Mouse (Mus musculus) liver, embryonic 11.5 days (tissue): ENCODE results near the gene Akap13. TPM values are rescaled to one million over a fixed set of nuclear protein-coding genes. Genes with fewer than 3 reads are reported as not detected.
"Not testable (repeated sequence)": the region's sequence is repeated elsewhere in the genome, so short reads cannot be mapped to it uniquely, and the experiment has no call there.

ENCODE experiments used
- ATAC-seq: fragments of 200-750 bp; cut with Nextera tagmentation; replicated peaks from 2 replicates; pipeline ENCODE4 v1.8.0; 2017; ENCODE audit warnings: moderate number of reproducible peaks, mild to moderate bottlenecking, moderate TSS enrichment, moderate library complexity; ENCODE audit not compliant: low FRiP score
- DNase-seq: peaks from one replicate; pipeline ENCODE4 v3.0.0-alpha.2; 2017; ENCODE audit warnings: low spot score
- H3K27ac ChIP-seq: fragments of 300-500 bp; sonication (generic); 2 replicates; pipeline ENCODE4 v1.5.1; 2014; ENCODE audit warnings: mild to moderate bottlenecking, low read depth, low read length, control low read depth
- H3K27me3 ChIP-seq: fragments of 300-500 bp; sonication (generic); replicated peaks from 2 replicates; pipeline ENCODE4 v1.6.1; 2014; ENCODE audit warnings: low read length, mixed read lengths; ENCODE audit not compliant: control insufficient read depth, insufficient read depth
- H3K36me3 ChIP-seq: fragments of 300-500 bp; sonication (generic); 2 replicates; pipeline ENCODE4 v1.6.1; 2014; ENCODE audit warnings: mild to moderate bottlenecking, low read length, moderate library complexity, mixed read lengths; ENCODE audit not compliant: control insufficient read depth, insufficient read depth
- H3K4me1 ChIP-seq: fragments of 300-500 bp; sonication (generic); replicated peaks from 2 replicates; pipeline ENCODE4 v1.6.1; 2014; ENCODE audit warnings: low read length, mixed read lengths; ENCODE audit not compliant: control insufficient read depth, insufficient read depth
- H3K4me2 ChIP-seq: fragments of 300-500 bp; sonication (generic); 2 replicates; pipeline ENCODE4 v1.6.1; 2014; ENCODE audit warnings: mild to moderate bottlenecking, control low read depth, moderate library complexity
- H3K4me3 ChIP-seq: fragments of 300-500 bp; sonication (generic); 2 replicates; pipeline ENCODE4 v1.5.1; 2014; ENCODE audit warnings: low read depth, low read length, control low read depth
- H3K9ac ChIP-seq: fragments of 300-500 bp; sonication (generic); 2 replicates; pipeline ENCODE4 v1.6.1; 2014; ENCODE audit warnings: low read depth, low read length, control low read depth
- H3K9me3 ChIP-seq: fragments of 300-500 bp; sonication (generic); 2 replicates; pipeline ENCODE4 v1.6.1; 2016; ENCODE audit warnings: low read length, inconsistent platforms, mixed read lengths; ENCODE audit not compliant: control insufficient read depth
- WGBS: fragments of 180-500 bp; shearing (Covaris S2); extraction: QIAGEN DNeasy Blood & Tissue Kit; methylation state at CpG from one replicate; pipeline ENCODE4 v1.1.7; 2014; 5-methylcytosine and 5-hydroxymethylcytosine counted together
- polyA plus RNA-seq: library from polyadenylated mRNA; unstranded; fragments of >200 nt; fragmentation: Nextera tagmentation; extraction: Ambion mirVana; gene quantifications from 2 replicates; pipeline ENCODE4 v1.2.1, GENCODE M21; 2014

Gene Akap13
- polyA plus RNA-seq, 1 experiment from 2014 or later: 30.7 TPM

GRCm38 (mm10) chr7:75726867-75727266 is 271.5 kb downstream of the Akap13 start:
- no peak overlapping the region for H3K9ac ChIP-seq
- peaks cover 44% of the 10 kb centered on the region for H3K36me3 ChIP-seq
- no peaks in the 10 kb centered on the region for H3K9me3 ChIP-seq
- H3K27ac ChIP-seq: no peak overlapping the region
- no peak for ATAC-seq
- DNase-seq: no peak
- H3K4me1 ChIP-seq: no peaks in the 10 kb centered on the region
- H3K4me2 ChIP-seq: no peak overlapping the region
- no peaks in the 10 kb centered on the region for H3K27me3 ChIP-seq
- H3K4me3 ChIP-seq: no peak overlapping the region
- WGBS: 95% methylated on average over 9 of the region's 9 CpGs

DNA sequence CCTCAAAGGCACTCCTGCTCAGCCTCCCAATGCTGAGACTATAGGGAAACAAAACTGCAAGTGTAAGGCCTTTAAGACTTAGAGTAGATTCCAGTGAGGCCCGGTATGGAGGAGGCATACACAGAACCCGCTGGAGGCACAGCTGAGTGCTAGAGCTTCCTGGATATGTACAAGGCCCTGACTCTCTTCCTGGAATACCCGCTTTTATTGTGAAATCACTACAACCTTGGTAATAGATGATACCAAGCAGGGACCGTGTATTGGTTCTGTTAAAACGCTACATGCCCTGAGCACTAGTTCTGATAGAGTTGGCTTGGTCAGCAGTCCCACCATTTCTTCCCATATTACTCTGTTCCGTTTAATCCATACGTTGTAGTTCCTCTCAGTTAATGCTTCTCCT is 274.3 kb downstream of the Akap13 start:
- Histone ChIP-seq H3K4me3 (no peak overlapping the region), H3K36me3 (peaks cover 34% of the 10 kb centered on the region), H3K9ac (no peak overlapping the region), H3K27ac (no peak overlapping the region), H3K27me3 (no peaks in the 10 kb centered on the region), H3K4me1 (no peaks in the 10 kb centered on the region), H3K4me2 (no peak overlapping the region), H3K9me3 (no peaks in the 10 kb centered on the region)
- ATAC-seq (no peak), DNase-seq (no peak)
- WGBS: 92% methylated on average over 7 of the region's 7 CpGs

- no peaks in the 10 kb centered on the region for H3K4me1 ChIP-seq
- no peaks in the 10 kb centered on the region for H3K9me3 ChIP-seq
- H3K36me3 ChIP-seq: peaks cover 34% of the 10 kb centered on the region
- H3K4me3 ChIP-seq: no peak overlapping the region
- H3K9ac ChIP-seq: no peak overlapping the region
- H3K27ac ChIP-seq: no peak overlapping the region
- DNase-seq (no peak), ATAC-seq (no peak)
- no peaks in the 10 kb centered on the region for H3K27me3 ChIP-seq
- 89% methylated on average over 12 of the region's 12 CpGs for WGBS
- no peak overlapping the region for H3K4me2 ChIP-seq
Measured at GRCm38 (mm10) chr7:75730216-75730615, 274.9 kb downstream of the Akap13 start.

DNA sequence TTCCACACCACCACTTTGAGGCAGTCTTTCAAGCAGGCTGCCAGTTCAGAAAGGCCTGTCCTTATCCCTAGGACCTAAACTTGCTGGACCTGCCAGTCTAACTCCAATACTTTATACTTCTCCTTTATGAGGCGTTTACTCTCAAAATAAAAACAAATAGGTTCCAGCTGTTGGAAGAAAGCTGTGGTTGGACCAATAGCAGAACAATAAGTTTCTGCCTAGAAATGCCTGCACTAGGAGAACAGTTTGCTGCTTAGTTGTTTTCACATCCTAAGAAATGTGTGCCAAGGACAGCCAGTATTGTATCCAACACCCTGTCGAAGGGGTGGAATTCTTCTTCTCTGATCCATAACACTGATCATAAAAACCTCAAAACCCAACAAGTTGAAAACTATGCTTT is 276.6 kb downstream of the Akap13 start:
- peaks cover 27% of the 10 kb centered on the region for H3K36me3 ChIP-seq
- H3K4me2 ChIP-seq: no peak overlapping the region
- no peaks in the 10 kb centered on the region for H3K9me3 ChIP-seq
- no peak overlapping the region for H3K27ac ChIP-seq
- ATAC-seq (no peak), DNase-seq (no peak)
- H3K4me1 ChIP-seq: no peaks in the 10 kb centered on the region
- H3K9ac ChIP-seq: no peak overlapping the region
- no peaks in the 10 kb centered on the region for H3K27me3 ChIP-seq
- no peak overlapping the region for H3K4me3 ChIP-seq
- WGBS: 85% methylated on average over 2 of the region's 2 CpGs

DNA sequence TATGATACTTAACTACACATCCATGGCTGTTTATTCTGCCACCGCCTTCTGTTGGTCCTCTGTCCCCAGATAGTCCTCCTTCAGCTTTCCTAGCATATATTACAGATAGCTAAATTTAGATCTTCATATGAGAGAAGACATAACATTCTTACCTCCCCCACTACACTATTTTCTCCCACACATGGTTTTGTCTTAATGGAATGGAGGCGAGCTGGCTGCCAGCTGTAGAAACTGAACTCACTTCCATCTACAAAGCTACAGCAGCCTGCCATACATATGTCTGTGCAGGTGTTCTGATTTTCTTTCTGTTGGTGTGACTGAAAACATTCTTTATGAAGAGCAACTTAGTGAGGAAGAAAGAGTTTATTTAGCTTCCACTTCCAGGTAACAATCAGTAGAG is 277.8 kb downstream of the Akap13 start:
- 93% methylated on average over 2 of the region's 2 CpGs for WGBS

GRCm38 (mm10) chr7:75739075-75739725 is 283.9 kb downstream of the Akap13 start:
- Histone ChIP-seq H3K9ac (no peak overlapping the region), H3K27ac (no peak overlapping the region), H3K9me3 (no peaks in the 10 kb centered on the region), H3K4me1 (no peaks in the 10 kb centered on the region), H3K36me3 (peaks cover 8% of the 10 kb centered on the region; the same call in 1 of the 2 replicates), H3K27me3 (no peaks in the 10 kb centered on the region), H3K4me3 (no peak overlapping the region), H3K4me2 (no peak overlapping the region)
- peak; percentile 78 for ATAC-seq
- DNase-seq: peak; percentile 46
- whole genome bisulfite sequencing: 59% methylated on average over 10 of the region's 10 CpGs

More for the DNA sequence above, 277.8 kb downstream of the Akap13 start:
- H3K4me1 ChIP-seq: no peaks in the 10 kb centered on the region
- H3K9me3 ChIP-seq: no peaks in the 10 kb centered on the region
- no peaks in the 10 kb centered on the region for H3K27me3 ChIP-seq
- peaks cover 25% of the 10 kb centered on the region for H3K36me3 ChIP-seq
- H3K4me3 ChIP-seq: no peak overlapping the region
- DNase-seq (no peak), ATAC-seq (no peak)
- H3K27ac ChIP-seq: no peak overlapping the region
- H3K4me2 ChIP-seq: no peak overlapping the region
- no peak overlapping the region for H3K9ac ChIP-seq

DNA sequence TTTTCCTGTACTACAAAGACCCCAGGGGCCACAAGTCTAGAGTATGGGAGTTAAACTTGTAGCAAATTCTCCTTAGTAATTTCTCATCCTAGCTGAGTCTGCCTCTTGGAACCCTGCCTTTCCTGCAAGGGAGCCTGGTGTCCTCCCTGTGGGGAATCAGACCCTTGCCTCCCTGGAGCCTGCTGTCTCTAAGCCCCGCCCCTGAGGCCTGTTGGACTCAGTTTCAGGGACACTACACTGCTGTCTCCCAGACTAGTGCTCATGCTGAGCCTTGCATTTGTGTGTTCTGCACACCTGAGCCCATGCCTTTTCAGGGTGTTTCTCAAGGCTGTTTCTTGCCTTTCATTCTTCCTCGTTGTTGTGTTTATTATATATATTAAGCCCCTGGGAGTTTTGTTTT is 289.2 kb downstream of the Akap13 start:
- Histone ChIP-seq H3K4me2 (no peak overlapping the region), H3K9me3 (no peaks in the 10 kb centered on the region)

DNA sequence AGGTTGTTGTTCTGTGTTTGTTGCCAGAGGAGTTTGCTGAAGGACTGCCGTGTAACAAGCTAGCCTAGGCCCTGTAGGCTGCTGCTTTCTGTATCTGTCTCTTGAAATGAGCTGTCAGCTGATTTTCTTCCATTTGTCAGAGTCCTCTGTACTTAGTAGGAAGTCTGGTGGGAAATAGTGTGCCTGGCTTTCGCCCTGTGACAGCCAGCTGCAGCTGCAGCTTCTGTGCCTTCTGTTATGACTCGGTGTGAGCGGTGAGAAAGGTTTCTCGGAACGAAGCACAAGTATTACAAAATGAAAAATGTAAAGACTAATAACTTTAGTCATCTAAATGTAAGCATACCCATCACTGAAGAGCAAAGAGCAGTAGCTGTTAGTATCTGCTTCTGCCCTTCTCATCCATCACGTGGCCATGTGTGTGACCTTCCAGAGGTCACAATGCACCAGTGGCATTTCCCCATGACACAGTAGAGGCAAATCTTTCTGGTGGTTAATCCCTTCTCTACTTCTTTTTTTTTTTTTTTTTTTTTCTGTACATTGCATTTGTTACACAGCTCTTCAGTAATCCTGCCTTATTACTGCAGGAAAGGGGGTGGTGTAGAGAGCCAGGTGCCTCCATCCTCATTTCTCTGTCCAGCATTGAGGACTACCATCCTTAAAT is 289.8 kb downstream of the Akap13 start:
- WGBS: 69% methylated on average over 7 of the region's 7 CpGs

More for the DNA sequence above, 289.2 kb downstream of the Akap13 start:
- ATAC-seq (no peak), DNase-seq (no peak)
- Histone ChIP-seq H3K27me3 (no peaks in the 10 kb centered on the region), H3K4me3 (no peak overlapping the region), H3K27ac (no peak overlapping the region), H3K4me1 (no peaks in the 10 kb centered on the region), H3K36me3 (peaks cover 24% of the 10 kb centered on the region), H3K9ac (no peak overlapping the region)
- 81% methylated on average over 2 of the region's 2 CpGs for WGBS

DNA sequence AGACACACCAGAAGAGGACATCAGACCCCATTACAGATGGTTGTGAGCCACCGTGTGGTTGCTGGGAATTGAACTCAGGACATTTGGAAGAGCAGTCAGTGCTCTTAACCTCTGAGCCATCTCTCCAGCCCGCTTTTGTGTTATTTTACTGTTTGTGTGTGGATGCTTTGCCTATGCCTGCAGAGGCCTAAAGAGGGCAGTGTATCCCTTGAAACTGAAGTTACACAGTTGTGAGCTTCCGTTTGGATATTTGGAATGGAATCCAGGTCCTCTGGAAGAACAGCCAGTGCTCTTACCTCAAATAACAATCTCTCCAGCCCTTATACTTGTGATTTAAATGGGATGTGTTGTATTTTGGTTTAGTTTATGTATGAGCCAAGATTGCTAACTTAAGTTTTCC is 290.6 kb downstream of the Akap13 start:
- not testable (repeated sequence) for H3K9me3 ChIP-seq, ATAC-seq, H3K4me3 ChIP-seq, DNase-seq, H3K27me3 ChIP-seq, H3K27ac ChIP-seq, H3K9ac ChIP-seq, H3K4me2 ChIP-seq
- Histone ChIP-seq H3K36me3 (peaks cover 31% of the 10 kb centered on the region), H3K4me1 (peaks cover 12% of the 10 kb centered on the region)
- 77% methylated on average over 3 of the region's 3 CpGs for WGBS

More for the DNA sequence above, 289.8 kb downstream of the Akap13 start:
- Histone ChIP-seq H3K9ac (no peak overlapping the region), H3K9me3 (no peaks in the 10 kb centered on the region), H3K27me3 (no peaks in the 10 kb centered on the region), H3K36me3 (peaks cover 28% of the 10 kb centered on the region), H3K4me3 (no peak overlapping the region), H3K27ac (no peak overlapping the region), H3K4me1 (peaks cover 3% of the 10 kb centered on the region; the same call in 1 of the 2 replicates), H3K4me2 (no peak overlapping the region)
- DNase-seq: no peak
- no peak for ATAC-seq
